ENCODE assay signal across 8 mouse cellular contexts in genomic region chr4:57308214-57309000, GRCm38 (mm10). TPM values are rescaled to one million over a fixed set of nuclear protein-coding genes. Genes with fewer than 3 reads are reported as not detected.
DNase-seq lines count a peak whose midpoint lies in the region; ATAC-seq lines count a peak whose summit lies in the region.

No protein-coding gene starts in this region.

- H3K9me3 ChIP-seq in limb, embryonic 10.5 days (replicated peaks), result no peaks in the 10 kb centered on the region
- H3K9me3 ChIP-seq in midbrain, embryonic 11.5 days (ENCODE audit: control insufficient read depth, low read length), result no peaks in the 10 kb centered on the region

- peak; percentile 50 to 68 for DNase-seq in adrenal gland, adult 18-20 months (ENCODE audit: low spot score in 2 of 2)
- peak; percentile 44 for DNase-seq in embryo, embryonic 11 days
- DNase-seq in heart, postnatal 25 days (ENCODE audit: low spot score), result peak; percentile 63
- peak; percentile 38 for DNase-seq in limb, embryonic 10.5 days (ENCODE audit: low spot score)
- DNase-seq in midbrain, embryonic 11.5 days (ENCODE audit: low spot score, missing footprints), result peak; percentile 86
- no peak for DNase-seq in left cerebral cortex, postnatal 14 days (ENCODE audit: low spot score in 2 of 2)

- H3K4me3 ChIP-seq in limb, embryonic 10.5 days, result no peak overlapping the region
- no peak overlapping the region for H3K4me3 ChIP-seq in midbrain, embryonic 11.5 days (ENCODE audit: low read depth, low read length)

- H3K36me3 ChIP-seq in limb, embryonic 10.5 days, result no peaks in the 10 kb centered on the region
- no peaks in the 10 kb centered on the region for H3K36me3 ChIP-seq in midbrain, embryonic 11.5 days (ENCODE audit: control insufficient read depth, insufficient read depth, low read length)

- no peak for ATAC-seq in midbrain, embryonic 11.5 days (ENCODE audit: low FRiP score)
- ATAC-seq in erythroid progenitor cell, adult 5-6 weeks (replicated peaks; ENCODE audit: low FRiP score, poor library complexity, severe bottlenecking), result no peak
- no peak for ATAC-seq in inflammation-experienced regulatory T-cells, adult 6 months

- WGBS in limb, embryonic 10.5 days, result 46% methylated on average over 26 of the region's 26 CpGs
- WGBS in midbrain, embryonic 11.5 days, result 43% methylated on average over 26 of the region's 26 CpGs

- peak overlapping the region; percentile 12; the same call in 1 of the 2 replicates for H3K4me2 ChIP-seq in midbrain, embryonic 11.5 days

- peaks cover 13% of the 10 kb centered on the region for H3K27me3 ChIP-seq in limb, embryonic 10.5 days (ENCODE audit: low read depth, poor library complexity, severe bottlenecking)
- H3K27me3 ChIP-seq in midbrain, embryonic 11.5 days (ENCODE audit: control insufficient read depth, insufficient read depth, low read length), result no peaks in the 10 kb centered on the region; the same call in 1 of the 2 replicates

- intact Hi-C loops in heart, postnatal 25 days (cut with DNase I), result no loop called here
- intact Hi-C loops in left cerebral cortex, postnatal 14 days (cut with DNase I), result no loop called here

- H3K27ac ChIP-seq in limb, embryonic 10.5 days, result no peak overlapping the region
- no peak overlapping the region for H3K27ac ChIP-seq in midbrain, embryonic 11.5 days (ENCODE audit: low read depth, low read length)

- peaks cover 7% of the 10 kb centered on the region for H3K4me1 ChIP-seq in limb, embryonic 10.5 days
- no peaks in the 10 kb centered on the region for H3K4me1 ChIP-seq in midbrain, embryonic 11.5 days (ENCODE audit: control insufficient read depth, insufficient read depth, low read length)

- H3K9ac ChIP-seq in midbrain, embryonic 11.5 days (ENCODE audit: low read length), result no peak overlapping the region

RNA-seq across cellular contexts. Expression of gene Ptpn3, which starts 6.8 kb away (rescaled TPM):
- 10 to 100 TPM; 12.2 to 24.8 TPM for total RNA-seq in adrenal gland, adult 18-20 months (2021)
- 10 to 100 TPM; 31.6 to 36.7 TPM for total RNA-seq in heart, postnatal 25 days (2021)
- 1.0 and 1.4 TPM in 2 replicates for polyA plus RNA-seq in limb, embryonic 10.5 days (2016; fragmentation: Nextera tagmentation; extraction: Ambion mirVana)
- 0.33 and 0.90 TPM in 2 replicates for polyA plus RNA-seq in midbrain, embryonic 11.5 days (2014; fragmentation: Nextera tagmentation; extraction: Ambion mirVana)
- total RNA-seq in left cerebral cortex, postnatal 14 days (2021), result 10 to 100 TPM; 37.9 to 51.9 TPM
- 4.7 TPM in 1 of 2 replicates, not detected in the other for total RNA-seq in erythroid progenitor cell, adult 5-6 weeks (2015; ENCODE audit: low replicate concordance)
- total RNA-seq in erythroid progenitor cell, adult 5-6 weeks (2017; ENCODE audit: low replicate concordance), result 0.26 and 1.4 TPM in 2 replicates
- 1 to 10 TPM in 2 of 3 experiments, under 1 TPM in 1; 0.98 to 3.4 (median 2.8) TPM for polyA plus RNA-seq in inflammation-experienced regulatory T-cells, adult 6 months (2017; shearing (Covaris generic))

Comparison
In these comparisons a context has a peak if more than half of its experiments do, and no peak if none do; other contexts are left out.
1. DNase-seq: peak in adrenal gland, adult 18-20 months (2 of 2), embryo, embryonic 11 days (single experiment), heart, postnatal 25 days (single experiment), limb, embryonic 10.5 days (single experiment) and midbrain, embryonic 11.5 days (single experiment); none in left cerebral cortex, postnatal 14 days (0 of 2).